Mouse (Mus musculus) limb, embryonic 10.5 days (tissue): ENCODE measurements around the gene Bglap3. TPM values are rescaled to one million over a fixed set of nuclear protein-coding genes. Genes with fewer than 3 reads are reported as not detected.
"Not testable (repeated sequence)": the region's sequence is repeated elsewhere in the genome, so short reads cannot be mapped to it uniquely, and the experiment has no call there.

ENCODE experiments used
- DNase-seq: peaks from one replicate; pipeline ENCODE4 v3.0.0-alpha.2; 2017; ENCODE audit warnings: low spot score
- H3K27ac ChIP-seq: fragments of 300-500 bp; sonication (generic); 2 replicates; pipeline ENCODE4 v1.5.1; 2016; ENCODE audit warnings: mild to moderate bottlenecking
- H3K27me3 ChIP-seq: fragments of 300-500 bp; sonication (generic); 2 replicates; pipeline ENCODE4 v1.6.1; 2016; ENCODE audit warnings: low read depth, mild to moderate bottlenecking; ENCODE audit not compliant: poor library complexity, severe bottlenecking
- H3K36me3 ChIP-seq: fragments of 300-500 bp; sonication (generic); 2 replicates; pipeline ENCODE4 v1.6.1; 2016; ENCODE audit warnings: mild to moderate bottlenecking, moderate library complexity
- H3K4me1 ChIP-seq: fragments of 300-500 bp; sonication (generic); 2 replicates; pipeline ENCODE4 v1.6.1; 2016
- H3K4me3 ChIP-seq: fragments of 300-500 bp; sonication (generic); 2 replicates; pipeline ENCODE4 v1.5.1; 2016; ENCODE audit warnings: mild to moderate bottlenecking, moderate library complexity
- H3K9me3 ChIP-seq: fragments of 300-500 bp; sonication (generic); replicated peaks from 2 replicates; pipeline ENCODE4 v1.6.1; 2016; ENCODE audit warnings: mild to moderate bottlenecking
- WGBS: fragments of 180-500 bp; shearing (Covaris S2); methylation state at CpG from one replicate; pipeline ENCODE4 v1.1.7; 2016; 5-methylcytosine and 5-hydroxymethylcytosine counted together
- polyA plus RNA-seq: library from polyadenylated mRNA; unstranded; fragments of >200 nt; fragmentation: Nextera tagmentation; extraction: Ambion mirVana; gene quantifications from 2 replicates; pipeline ENCODE4 v1.2.1, GENCODE M21; 2016

Gene Bglap3
- polyA plus RNA-seq: 0.09 and 0.11 TPM in 2 replicates

GRCm38 (mm10) chr3:88372643-88373042 is at the start of gene Bglap3:
Gene Bglap3 (minus strand): TSS chr3:88372743.
- H3K36me3 ChIP-seq, H3K27ac ChIP-seq, DNase-seq, H3K27me3 ChIP-seq, H3K4me3 ChIP-seq, H3K9me3 ChIP-seq: not testable (repeated sequence)
- WGBS: 95% methylated on average over 9 of the region's 9 CpGs
- peaks cover 10% of the 10 kb centered on the region for H3K4me1 ChIP-seq

GRCm38 (mm10) chr3:88422020-88422720 is 49.6 kb upstream of the Bglap3 start:
- WGBS: 50% methylated on average over 9 of the region's 9 CpGs
- H3K27me3 ChIP-seq: no peaks in the 10 kb centered on the region
- peaks cover 50% of the 10 kb centered on the region for H3K36me3 ChIP-seq
- H3K4me1 ChIP-seq: peaks cover 20% of the 10 kb centered on the region
- no peaks in the 10 kb centered on the region for H3K9me3 ChIP-seq
- H3K27ac ChIP-seq: no peak overlapping the region
- no peak overlapping the region for H3K4me3 ChIP-seq
- no peak for DNase-seq

DNA sequence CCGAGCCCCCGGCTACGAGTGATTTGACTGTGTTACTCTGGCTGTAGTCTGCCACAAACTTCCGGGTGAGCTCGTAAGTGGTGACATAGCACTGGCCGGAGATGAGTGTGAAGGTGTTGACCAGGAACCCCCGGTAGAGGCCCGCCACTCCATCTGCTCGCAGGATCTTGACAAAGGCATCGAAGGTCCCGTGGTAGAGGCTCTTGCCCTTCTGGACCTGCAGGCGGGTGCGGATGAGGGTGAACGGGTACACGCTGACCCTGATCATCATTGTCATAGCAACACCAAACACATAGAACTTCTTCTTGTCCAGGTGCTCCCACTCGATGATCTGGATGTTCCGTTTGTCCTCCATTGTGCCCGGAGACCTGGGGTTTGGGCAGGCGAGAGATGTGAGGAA is 48.2 kb upstream of the Bglap3 start:
- Histone ChIP-seq H3K9me3 (no peaks in the 10 kb centered on the region), H3K36me3 (peaks cover 64% of the 10 kb centered on the region), H3K27ac (no peak overlapping the region), H3K4me3 (no peak overlapping the region), H3K27me3 (no peaks in the 10 kb centered on the region), H3K4me1 (peaks cover 20% of the 10 kb centered on the region)
- DNase-seq: no peak
- WGBS: 94% methylated on average over 19 of the region's 19 CpGs

DNA sequence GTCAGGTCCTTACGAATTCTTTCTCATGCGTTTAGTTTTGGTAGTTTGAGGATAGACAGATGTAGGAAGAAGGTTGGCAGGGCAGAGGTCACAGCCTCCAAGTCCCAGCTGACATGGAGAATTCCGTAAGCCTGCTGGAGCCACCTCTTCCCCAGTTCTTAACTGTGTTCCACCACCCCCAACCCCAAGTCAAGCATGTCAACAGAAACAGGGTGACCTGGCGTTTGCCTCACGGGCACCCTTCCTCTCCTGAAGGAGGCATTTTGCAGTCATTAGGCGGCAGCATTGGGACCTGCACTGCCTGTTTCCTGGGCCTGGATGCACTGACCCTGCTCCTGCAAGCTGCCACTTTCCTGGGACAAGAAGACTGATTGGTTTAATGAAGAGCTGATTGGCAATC is 45.5 kb upstream of the Bglap3 start:
- Histone ChIP-seq H3K36me3 (peaks cover 90% of the 10 kb centered on the region), H3K27me3 (no peaks in the 10 kb centered on the region), H3K9me3 (no peaks in the 10 kb centered on the region), H3K4me1 (peaks cover 6% of the 10 kb centered on the region; the same call in 1 of the 2 replicates), H3K4me3 (no peak overlapping the region), H3K27ac (no peak overlapping the region)
- DNase-seq: no peak
- WGBS: 83% methylated on average over 6 of the region's 6 CpGs

DNA sequence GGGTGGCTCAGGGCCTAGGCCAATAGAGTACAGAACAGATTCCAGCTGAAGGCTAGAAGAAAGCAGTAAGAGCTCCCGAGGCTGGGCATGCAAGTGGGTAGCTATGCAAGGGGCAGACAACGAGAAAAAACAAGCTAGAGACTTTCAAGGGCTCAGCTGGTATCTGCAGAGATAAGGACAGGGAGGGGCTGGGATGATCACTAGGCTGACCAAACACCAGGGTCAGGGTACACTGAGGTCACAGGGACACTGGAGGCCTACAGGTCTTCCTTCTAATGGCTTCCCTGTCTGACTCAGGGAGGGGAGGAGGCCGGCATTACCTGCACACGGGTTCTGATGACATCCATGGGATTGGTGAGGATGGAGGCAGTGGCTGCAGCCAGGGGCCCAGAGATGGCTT is 43.1 kb upstream of the Bglap3 start:
- DNase-seq: no peak
- peaks cover 96% of the 10 kb centered on the region for H3K36me3 ChIP-seq
- no peak overlapping the region for H3K4me3 ChIP-seq
- H3K9me3 ChIP-seq: no peaks in the 10 kb centered on the region
- 87% methylated on average over 4 of the region's 4 CpGs for WGBS
- peaks cover 11% of the 10 kb centered on the region for H3K4me1 ChIP-seq
- no peaks in the 10 kb centered on the region for H3K27me3 ChIP-seq
- H3K27ac ChIP-seq: no peak overlapping the region

- Histone ChIP-seq H3K4me1 (peaks cover 30% of the 10 kb centered on the region), H3K27ac (no peak overlapping the region), H3K36me3 (peaks cover 68% of the 10 kb centered on the region), H3K4me3 (no peak overlapping the region), H3K9me3 (no peaks in the 10 kb centered on the region), H3K27me3 (no peaks in the 10 kb centered on the region)
- no peak for DNase-seq
- WGBS: 90% methylated on average over 11 of the region's 11 CpGs
Observed at GRCm38 (mm10) chr3:88412636-88413035, 40.1 kb upstream of the Bglap3 start.

DNA sequence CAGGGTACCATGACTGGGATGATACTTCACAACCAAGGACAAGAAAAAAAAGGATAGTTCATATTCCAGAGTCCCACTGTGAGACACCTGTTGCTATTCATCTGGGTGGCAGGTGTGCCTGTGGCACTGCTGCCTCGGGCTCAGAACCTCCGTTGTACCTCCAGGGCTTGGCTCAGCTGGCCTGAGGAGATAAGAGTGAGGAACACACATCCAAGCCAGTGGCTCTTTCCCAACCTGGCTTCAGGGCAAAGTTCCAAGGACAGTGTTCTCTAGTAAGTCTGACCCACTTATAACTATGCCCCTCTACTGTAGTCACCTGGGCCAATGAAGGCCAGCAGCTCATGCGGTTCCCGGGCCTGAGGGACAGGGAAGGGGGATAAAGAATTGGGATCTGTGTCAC is 39.1 kb upstream of the Bglap3 start:
- no peak overlapping the region for H3K4me3 ChIP-seq
- H3K27ac ChIP-seq: no peak overlapping the region
- peaks cover 61% of the 10 kb centered on the region for H3K36me3 ChIP-seq
- H3K4me1 ChIP-seq: peaks cover 37% of the 10 kb centered on the region
- H3K9me3 ChIP-seq: no peaks in the 10 kb centered on the region
- H3K27me3 ChIP-seq: no peaks in the 10 kb centered on the region
- WGBS: 91% methylated on average over 4 of the region's 4 CpGs
- DNase-seq: no peak

- Histone ChIP-seq H3K4me3 (peak overlapping the region; percentile 68), H3K4me1 (peaks cover 37% of the 10 kb centered on the region), H3K27ac (peak overlapping the region; percentile 98), H3K27me3 (no peaks in the 10 kb centered on the region), H3K9me3 (no peaks in the 10 kb centered on the region), H3K36me3 (peaks cover 56% of the 10 kb centered on the region)
- no peak for DNase-seq
- 24% methylated on average over 7 of the region's 7 CpGs for WGBS
Observed at GRCm38 (mm10) chr3:88410645-88411031, 38.1 kb upstream of the Bglap3 start.

- Histone ChIP-seq H3K27ac (peak within 1 kb of the TSS; percentile 98), H3K36me3 (peaks cover 54% of the 10 kb centered on the region), H3K4me3 (peak within 1 kb of the TSS; percentile 68), H3K9me3 (no peaks in the 10 kb centered on the region), H3K4me1 (peaks cover 37% of the 10 kb centered on the region), H3K27me3 (no peaks in the 10 kb centered on the region)
- under 1% methylated on average over 54 of the region's 54 CpGs for WGBS
- DNase-seq: peak; percentile 94
Observed at GRCm38 (mm10) chr3:88409741-88410644, 37.5 kb upstream of the Bglap3 start, which contains the start of gene Pmf1. Gene Pmf1 (minus strand): TSS chr3:88410331.

DNA sequence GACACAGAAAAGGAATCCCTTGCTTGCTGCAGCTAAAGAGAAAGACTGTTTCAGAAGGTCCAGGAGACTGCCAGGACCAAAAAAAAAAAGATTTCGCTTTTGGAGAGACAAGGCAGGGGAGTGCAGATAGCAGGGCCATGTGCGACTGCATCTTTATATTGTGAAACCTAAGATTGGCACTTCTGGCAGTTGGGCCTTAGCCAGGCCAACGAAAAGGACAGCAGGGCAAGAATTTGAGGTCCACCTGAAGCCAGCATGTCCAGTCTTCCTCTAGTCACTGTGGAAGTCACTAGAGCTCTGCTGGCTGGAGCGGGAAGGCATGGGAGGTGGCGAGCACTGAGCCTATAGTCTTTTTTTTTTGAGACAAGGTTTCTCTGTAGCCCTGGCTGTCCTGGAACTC is 36.4 kb upstream of the Bglap3 start:
- peak overlapping the region; percentile 68 for H3K4me3 ChIP-seq

GRCm38 (mm10) chr3:88407529-88407928 is 35.0 kb upstream of the Bglap3 start:
- Histone ChIP-seq H3K27me3 (no peaks in the 10 kb centered on the region), H3K27ac (no peak overlapping the region), H3K9me3 (no peaks in the 10 kb centered on the region), H3K4me1 (peaks cover 37% of the 10 kb centered on the region), H3K4me3 (peak overlapping the region; percentile 16; the same call in 1 of the 2 replicates), H3K36me3 (peaks cover 56% of the 10 kb centered on the region)
- no peak for DNase-seq
- WGBS: 70% methylated on average over 7 of the region's 7 CpGs

More for the DNA sequence above, 36.4 kb upstream of the Bglap3 start:
- DNase-seq: no peak
- peak overlapping the region; percentile 98 for H3K27ac ChIP-seq
- peaks cover 56% of the 10 kb centered on the region for H3K36me3 ChIP-seq
- peaks cover 37% of the 10 kb centered on the region for H3K4me1 ChIP-seq
- 68% methylated on average over 5 of the region's 5 CpGs for WGBS
- no peaks in the 10 kb centered on the region for H3K9me3 ChIP-seq
- H3K27me3 ChIP-seq: no peaks in the 10 kb centered on the region

DNA sequence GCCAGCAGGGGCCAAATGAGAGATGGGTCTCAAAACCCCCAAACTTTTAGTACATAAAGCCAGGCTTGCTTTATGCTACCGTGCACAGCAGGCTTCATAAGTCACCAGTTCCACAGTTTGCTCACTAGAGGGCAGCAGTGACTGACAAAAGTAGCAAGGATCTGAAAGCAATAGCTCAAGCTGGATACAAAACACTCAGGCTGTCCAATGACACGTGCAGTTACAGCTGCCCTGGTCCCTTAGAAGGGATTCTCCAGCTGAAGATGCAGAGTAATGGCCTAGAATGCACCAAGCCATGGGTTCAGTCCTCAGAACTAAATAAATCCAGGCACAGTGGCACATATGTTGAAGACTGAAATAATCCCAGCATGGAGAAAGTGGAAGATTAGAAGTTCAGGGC is 34.5 kb upstream of the Bglap3 start:
- 7% methylated on average over 2 of the region's 2 CpGs for WGBS
- Histone ChIP-seq H3K9me3 (no peaks in the 10 kb centered on the region), H3K4me3 (no peak overlapping the region), H3K4me1 (peaks cover 37% of the 10 kb centered on the region), H3K27ac (no peak overlapping the region), H3K36me3 (peaks cover 56% of the 10 kb centered on the region), H3K27me3 (no peaks in the 10 kb centered on the region)
- peak; percentile 65 for DNase-seq
